Mouse (Mus musculus) c-Kit-positive CD71-negative TER-119-negative erythroid progenitor cells, embryonic 14.5 days (primary cell): ENCODE measurements at regions not wholly inside any gene's neighbourhood (a gene's known extent, or its start where the extent isn't known, plus 50 kb on each side); places are given as distances from the start of the nearest gene placed in this dataset.

Experiments used
- DNase-seq: peaks from one replicate; pipeline ENCODE4 v3.0.0-alpha.2; 2013; ENCODE audit warnings: low read depth

DNA sequence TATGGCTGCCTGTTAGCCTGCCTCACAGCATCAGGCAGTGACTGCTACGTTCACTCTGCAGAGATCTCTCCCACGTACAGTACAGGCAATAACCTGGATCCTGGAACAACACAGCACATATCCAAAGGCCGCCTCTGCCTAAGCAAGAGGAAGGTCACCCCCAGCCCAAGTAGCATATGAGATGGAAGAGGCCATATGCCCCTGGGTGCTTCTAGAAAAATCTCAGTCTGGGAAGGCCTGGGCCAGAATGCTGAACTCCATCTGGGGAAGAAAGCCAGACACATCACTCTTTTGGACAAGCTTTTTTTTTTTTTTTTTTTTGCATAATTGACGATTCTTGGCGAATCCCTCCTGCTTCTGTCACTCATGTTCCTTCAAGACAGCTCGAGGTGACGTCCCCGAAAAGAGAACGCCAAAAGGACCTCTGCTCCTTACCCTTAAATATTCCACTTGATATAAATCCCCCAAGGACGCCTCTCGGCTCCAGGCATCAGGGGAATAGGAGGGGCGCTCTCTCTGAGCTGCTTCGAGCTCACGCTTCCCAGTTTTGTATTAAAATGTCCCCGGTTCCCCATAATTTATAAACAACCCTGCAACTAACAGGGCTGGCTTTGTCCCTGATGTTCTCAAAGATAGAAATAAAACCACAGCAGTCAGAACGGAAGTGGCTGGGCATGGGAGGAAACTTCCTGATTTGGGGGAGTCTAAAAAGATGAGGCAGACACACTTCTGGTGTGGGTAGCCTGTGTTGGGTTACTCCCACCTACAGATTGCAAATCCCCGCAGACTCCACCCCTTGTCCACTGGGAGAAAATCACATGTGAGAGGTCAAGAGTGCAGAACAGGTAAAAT lies 150.4 kb downstream of the Cryba4 start:
- DNase-seq = no peak

DNA sequence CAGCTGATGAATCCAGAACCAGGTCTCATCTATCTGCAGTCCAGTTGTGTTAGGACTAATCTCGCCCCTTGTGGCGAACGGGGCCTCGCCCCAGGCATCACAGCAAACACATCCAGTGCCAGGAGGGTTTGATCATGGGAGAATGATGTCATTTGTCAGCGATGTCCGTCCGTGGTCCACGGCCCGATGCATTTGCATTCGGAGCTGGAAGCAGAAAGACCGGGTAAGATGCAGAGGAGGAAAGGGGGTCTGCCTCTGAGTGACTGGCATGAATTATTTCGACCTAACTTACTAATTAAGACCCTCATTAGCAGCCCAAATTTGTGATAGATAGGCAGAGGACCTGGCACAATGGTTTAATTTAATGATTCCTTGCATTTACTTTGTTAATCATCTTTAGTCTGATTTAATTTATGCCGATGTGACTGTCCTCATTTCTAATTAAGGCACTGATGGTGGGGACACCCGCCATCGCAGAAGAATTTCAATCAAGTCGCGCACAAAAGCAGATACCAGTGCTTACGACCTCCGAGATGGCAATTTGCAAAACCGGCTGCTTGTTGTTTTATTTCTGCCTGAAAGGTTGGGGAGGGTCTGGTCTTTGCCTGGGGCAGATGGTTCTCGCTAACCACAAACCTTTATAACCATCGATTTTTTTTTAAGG lies 141.9 kb downstream of the Cryba4 start:
- DNase-seq = no peak

DNA sequence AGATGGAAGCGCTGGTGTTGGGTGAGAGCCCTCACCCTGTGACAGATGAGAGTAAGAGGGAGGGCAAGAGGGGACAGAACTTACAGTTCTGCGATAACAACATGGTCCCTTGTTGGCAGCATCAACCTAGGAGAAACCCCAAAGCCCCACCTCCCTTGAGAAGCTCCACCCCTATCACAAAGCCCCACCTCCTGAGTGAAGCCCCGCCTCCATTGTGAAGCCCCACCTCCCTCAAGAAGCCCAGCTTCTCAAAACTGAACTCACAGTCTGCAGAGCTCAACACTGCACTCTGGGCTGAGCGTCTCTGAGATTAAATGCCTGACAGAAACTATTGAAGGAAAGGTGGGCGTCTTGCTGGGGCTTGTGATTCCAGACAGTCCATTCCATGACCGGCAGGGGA lies 131.6 kb downstream of the Cryba4 start:
- DNase-seq = no peak

DNA sequence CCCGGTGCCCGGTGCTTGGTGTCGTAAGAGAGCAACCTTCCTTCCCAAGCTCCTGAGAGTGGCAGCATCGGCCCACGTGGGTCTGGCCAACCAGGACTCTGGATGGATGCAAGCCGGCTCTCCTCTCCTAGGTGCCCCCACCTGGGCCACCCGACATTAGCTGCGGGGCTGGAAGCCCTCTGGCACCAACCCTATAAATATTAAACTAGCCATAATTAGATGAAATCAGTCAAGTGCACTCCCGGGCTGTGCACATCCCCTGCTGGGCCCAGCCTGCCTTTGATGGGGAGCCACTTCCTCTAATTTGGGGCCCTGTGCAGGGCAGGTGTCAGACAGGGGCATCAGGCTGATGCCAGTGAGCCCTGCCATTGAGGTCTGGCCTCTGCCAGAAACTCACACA lies 130.8 kb downstream of the Cryba4 start:
- no peak for DNase-seq

DNA sequence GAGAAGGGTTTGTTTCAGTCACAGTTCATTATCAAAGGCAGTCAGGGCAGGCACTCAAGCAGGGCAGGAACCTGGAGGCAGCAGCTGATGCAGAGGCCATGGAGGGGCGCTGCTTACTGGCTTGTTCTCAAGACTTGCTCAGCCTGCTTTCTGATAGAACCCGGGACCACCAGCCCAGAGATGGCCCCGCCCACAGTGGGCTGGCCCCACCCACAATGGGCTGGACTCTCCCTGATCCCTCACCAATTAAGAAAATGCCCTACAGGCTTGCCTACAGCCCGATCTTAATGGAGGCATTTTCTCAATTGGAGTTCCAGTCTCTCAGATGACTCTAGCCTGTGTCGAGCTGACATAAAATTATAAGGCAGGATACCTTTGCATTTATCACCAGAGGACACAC lies 129.7 kb downstream of the Cryba4 start:
- no peak for DNase-seq

DNA sequence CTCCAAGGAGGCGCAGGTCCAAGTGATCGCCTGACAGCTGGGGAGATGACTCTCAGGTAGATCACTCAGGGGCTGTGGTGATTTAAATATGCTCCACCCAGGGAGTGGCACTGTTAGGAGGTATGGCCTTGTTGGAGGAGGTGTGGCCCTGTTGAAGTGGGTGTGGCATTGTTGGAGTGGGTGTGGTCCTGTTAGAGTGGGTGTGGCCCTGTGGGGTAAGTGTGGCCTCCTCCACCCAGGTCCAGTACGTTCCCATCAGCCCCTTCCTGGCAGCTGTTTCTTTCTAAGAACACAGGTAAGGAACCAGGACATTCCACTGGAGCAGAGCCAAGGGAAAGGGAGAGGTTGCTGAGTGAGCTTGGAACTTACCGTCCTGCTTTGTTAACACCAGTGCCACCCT lies 125.1 kb downstream of the Cryba4 start:
- DNase-seq = no peak

DNA sequence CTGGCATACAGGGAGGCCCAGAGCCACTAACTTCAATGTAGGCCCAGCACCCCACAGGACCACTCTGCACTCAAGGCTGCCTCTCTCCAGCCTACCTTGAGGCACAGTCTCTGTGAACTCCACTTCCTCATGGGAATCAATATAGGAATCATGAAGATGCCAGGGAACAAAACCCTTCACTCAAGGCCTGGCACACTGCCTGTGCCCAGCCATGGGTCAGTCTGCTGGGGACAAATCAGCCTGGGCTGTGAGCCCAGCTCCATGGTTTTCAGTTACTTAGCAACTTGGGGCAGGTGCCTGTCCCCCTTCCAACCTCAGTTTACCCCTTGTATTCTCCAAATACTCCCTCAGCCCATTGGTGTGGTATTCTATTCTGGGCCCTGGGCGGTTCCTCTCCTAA lies 119.6 kb downstream of the Cryba4 start:
- no peak for DNase-seq

DNA sequence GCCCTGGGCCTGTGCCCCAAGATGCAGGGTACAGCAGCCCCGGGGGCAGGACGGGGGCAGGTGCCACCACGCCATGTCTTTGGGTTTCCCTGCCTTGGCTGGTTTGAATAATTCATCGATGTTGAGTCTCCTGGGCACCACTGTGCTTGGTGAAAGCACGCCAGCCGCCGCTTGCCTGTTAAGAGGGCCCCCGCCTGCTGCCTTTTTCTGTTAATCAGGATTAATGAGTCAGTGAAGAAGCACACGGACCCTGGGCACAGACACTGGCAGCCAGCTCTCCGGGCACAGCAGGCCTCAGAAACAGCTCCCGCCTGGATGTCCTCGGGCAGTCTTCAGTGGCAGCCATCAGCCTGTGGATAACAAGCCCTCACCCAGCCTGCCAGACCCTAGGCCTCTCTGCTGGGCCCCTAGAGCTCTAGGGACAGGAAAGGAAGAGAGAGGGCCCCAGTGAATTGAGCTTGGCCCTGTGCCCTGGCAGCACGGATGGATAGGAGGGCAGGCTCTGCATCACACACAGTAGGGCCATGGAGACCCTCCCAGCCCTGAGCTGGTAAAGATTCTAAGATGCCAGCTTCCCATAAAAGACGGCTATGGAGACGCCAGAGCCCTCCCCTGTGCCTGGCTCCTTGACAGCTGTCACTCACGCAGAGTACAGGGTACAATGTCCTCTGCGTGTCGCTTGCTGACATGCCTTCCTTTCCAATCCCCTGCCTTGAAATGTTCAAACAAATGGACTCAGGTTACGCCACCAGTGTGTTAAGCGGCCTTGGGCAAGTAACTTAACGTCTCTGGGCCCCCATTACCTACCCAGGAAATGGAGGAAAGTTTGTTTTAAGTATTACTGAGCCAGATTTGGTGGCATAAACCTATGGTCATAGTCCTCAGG lies 118.4 kb downstream of the Cryba4 start:
- no peak for DNase-seq

DNA sequence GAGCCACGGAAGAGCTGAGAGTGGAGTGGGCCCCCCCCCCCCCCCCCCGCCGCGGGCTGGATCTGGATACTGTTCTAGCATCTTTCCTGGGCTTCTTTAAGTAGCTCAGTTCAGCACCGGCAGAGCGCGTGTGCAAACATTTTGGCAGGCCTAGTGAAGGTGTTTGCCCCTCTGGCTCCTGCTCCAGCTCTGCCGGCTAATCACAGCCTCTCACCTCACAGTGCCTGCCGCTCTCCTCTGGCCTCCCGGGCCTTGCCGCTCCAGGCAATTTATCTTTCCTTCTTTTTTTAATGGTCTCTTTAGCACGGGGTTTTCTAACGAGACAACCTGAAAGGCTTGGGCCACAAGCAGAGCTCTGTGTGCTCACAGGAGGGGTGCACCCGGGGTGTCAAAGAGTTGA lies 115.7 kb downstream of the Cryba4 start:
- no peak for DNase-seq

DNA sequence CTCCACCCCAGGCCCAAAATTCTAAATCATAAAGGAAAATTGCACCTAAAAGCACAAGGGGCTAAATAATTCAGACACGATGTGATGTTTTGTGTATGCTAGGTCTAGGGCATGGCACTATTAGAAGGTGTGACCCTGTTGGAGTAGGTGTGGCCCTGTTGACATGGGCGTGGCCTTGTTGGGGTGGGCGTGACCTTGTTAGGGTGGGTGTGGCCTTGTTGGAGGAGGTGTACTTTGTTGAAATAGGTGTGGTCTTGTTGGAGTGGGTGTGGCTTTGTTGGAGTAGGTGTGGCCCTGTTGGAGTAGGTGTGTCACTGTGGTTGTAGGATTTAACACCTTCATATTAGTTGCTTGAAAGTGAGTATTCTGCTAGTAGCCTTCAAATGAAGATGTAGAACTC lies 114.1 kb downstream of the Cryba4 start:
- no peak for DNase-seq

DNA sequence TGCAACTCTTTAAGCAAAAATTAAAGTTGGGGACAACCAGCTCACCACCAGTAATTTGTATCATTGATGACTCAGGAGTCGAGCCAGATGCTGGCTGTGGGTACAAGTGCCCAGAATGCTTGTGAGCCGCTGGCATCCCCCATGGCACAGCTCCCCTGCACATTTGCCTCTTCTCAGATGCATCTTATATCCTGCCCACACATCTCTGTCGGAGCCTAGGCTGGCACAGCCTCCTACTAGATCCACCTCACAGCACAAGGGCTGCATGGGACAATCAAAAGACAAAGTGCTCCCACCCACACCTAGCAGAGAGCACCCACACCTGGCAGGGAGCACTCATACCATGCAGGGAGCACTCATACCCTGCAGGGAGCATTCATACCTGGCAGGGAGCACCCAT lies 109.6 kb downstream of the Cryba4 start:
- DNase-seq = no peak

DNA sequence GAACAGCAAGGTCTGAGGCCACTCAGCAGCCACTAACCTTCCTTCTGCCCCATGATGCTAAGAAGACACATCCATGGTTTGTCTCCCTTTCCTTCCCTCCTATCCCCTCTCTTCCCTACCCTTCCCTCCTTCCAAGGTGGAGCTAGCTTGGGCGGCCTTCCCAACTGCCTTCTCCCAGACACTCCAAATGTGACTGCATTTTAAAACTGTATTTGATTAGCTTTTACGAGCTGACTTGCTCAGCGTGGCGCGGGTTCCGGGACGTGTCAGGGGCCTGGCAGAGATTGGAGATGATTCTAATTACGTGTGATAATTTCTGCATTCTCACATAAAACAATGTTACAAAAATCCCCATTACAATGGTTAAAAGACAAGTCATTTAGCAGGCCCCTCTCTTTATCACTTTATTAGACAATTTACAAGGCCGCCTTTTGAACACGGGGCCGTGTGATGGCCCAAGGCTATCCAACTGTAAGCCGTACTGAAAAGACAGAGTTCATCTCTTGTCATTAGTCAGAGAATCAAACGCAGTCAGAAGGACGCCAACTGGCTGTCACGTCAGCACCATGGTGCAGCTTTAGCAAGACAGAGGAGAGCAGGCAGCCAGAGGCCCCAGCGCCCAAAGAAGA lies 108.2 kb downstream of the Cryba4 start:
- DNase-seq = no peak

DNA sequence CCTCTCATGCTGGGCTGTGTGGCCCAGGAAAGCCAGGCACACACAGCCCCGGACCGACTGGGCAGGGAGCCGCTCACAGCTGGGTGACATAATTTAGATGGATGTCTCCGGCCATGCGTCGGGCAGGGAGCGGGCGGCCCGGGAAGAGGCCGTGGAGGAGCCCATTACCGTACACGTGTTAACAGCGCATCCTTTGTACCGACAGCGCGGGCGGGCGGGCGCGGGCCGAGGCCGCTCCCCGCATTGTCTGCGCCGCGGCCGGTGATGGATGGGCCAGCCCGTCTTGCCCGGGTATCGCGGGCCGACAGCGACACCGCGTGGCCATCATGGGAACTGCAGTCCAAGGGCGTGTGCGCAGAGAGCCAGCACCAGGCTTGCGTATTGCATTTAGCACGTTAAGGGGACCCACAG lies 98.6 kb downstream of the Cryba4 start:
- DNase-seq = peak; percentile 32

DNA sequence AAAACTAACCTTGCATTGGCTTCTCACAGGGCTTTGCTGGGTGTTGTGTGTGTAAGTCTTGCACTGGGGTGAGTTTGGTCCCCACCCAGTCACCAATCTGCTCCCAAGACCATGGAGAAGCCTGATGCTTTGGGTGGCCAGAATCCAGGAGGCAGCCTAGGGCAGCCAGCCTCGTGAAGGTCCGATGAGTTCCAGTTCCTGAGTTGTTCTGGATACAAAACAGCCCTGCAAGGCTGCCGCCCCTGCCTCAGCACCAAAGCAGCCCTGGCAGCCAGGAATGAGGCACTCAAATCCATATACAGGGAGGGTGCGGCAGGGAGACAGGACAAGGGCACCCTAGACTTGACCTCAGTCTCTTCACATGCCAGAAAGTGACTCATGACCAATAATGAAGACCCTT lies 97.7 kb downstream of the Cryba4 start:
- DNase-seq = no peak

DNA sequence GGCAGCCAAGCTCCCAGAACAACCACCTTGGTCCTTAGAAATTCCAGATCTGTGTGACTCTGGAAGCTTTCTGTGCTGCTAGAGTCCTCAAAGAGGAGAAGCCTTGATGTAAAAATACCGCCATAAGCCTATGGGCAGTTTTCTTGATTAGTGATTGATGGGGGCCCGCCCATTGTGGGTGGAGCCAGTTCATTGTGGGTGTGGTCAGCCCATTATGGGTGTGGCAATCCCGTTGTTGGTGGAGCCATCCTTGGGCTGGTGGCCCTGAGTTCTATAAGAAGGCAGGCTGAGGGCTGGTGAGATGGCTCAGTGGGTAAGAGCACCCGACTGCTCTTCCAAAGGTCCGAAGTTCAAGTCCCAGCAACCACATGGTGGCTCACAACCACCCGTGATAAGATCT lies 97.3 kb downstream of the Cryba4 start:
- no peak for DNase-seq

DNA sequence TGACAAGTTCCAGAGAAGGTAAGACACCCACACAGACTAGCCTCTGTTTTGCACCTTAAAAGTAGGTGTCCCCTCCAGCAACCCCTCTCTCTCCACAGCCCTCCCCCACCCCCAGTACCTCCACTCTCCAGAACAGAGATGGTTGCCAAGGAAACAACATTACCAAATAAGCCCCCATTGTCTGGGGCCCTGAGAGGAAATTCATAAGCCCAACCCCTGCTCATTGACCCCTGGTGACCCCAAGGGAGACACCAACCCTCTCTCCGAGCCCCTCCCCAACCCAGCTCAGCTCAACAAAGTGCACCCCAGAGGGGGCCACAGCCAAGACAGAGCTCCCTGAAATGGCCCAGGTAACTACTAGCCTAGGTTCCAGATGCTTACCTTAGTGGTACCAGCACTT lies 96.3 kb downstream of the Cryba4 start:
- DNase-seq = no peak

DNA sequence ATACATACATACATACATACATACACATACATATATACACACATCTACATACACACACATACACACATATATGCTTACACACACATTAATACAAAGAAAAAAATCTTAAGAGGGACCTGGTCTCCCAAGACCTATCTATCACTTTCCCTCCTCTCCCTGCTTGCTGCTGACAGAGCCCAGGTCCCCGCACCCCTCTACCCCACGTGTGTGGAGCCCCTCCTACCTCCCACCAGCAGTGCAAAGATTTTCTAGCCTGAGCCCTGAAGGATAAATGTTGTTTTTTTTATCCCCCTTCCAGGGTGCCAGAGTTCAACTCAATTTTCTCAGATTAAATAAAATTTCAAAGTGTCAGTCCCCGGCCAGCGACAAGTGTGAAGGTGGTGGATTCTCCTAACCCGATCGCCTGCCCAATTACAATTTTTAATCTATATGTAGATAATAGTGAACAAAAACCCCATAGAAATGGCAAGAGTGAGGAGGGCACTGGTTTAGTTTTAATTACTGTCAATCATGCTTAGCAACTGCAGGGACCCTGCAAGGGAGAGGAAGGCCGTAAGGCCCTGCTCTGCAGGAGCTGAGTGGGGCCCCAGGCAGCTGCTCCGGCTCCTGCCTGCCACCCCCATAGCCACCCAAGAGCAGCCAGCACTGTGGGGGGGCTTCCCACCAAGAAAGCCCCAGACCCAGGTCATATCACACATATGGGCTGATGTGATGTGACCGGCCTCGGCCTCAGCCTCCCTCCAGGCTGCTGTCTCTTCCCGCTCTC lies 85.7 kb downstream of the Cryba4 start:
- DNase-seq = no peak

DNA sequence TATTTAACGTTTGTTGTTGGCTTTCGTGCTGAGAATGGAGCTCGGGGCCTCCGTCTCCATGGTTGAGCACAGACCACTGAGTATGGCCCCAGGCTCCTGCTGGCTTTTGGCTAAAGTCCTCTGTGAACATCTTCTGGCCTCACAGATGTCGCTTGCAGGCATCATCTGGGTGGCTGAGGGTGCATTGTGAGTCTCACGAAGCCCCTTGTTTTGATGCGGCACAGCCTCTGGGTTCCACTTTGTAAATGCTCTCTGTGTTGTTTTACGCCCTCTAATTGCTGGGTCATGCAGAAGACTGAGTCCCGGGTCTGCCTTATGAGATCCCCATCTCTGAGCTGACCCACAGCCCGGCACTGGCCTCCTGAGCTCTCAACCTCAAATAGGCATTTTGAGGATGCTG lies 84.5 kb downstream of the Cryba4 start:
- no peak for DNase-seq

DNA sequence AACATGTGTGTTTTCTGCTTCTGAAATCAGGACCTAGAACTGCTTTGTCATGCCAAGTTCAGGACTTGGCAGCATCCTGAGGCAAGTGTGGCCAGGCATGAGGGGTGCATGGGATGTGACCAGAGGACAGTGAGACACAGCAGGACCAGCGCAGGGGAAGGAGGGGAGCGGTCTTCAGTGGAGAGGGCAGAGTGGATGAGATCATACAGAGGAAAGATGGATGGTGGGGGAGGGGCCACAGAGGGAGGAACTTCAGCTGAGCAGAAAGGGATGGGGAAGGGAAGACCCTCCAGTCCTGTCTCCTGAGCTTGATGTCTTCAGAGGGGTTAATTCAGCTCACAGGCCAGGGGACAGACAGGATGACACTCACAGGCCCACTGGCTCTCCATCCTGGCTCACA lies 81.0 kb downstream of the Cryba4 start:
- DNase-seq = no peak

DNA sequence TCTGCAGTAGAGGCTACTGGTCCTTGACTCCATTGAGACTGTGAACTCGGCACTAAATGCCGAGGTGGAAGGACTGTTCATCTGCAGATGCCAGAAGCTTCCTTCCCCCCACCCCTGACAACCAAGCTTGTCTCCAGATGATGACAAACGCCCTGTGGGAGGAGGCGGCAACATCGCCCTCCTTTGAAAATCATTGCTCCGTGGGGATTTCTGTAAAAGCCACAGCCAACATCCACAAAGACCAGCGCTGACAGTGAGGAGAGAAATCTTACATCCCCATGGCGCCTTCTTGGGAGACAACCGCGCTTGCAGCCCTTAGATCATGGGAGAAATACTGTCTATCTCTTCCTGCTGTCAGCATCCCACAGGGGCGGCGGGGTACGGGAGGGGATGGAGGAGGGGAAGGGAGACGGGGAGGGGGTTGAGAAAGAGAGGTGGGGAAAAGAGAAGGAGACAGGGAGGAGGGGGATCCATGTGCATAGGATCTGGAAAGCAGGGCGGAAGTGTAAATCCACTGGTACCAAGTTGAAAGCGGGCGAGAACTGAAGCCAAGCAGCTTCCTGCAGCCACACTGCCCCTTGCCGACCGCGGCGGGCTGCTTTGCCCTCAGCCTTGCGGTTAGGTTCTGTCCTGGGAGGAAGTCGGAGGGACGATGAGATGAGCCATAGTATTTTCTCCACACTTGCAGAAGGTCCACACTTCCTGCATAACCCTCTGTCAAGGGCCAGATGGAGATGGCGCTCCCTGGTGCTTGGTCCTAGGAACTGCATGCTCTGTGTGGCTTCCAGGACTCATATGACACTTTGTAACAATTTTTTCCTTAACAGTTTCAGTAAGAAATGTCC lies 72.9 kb downstream of the Cryba4 start:
- peak; percentile 51 for DNase-seq

DNA sequence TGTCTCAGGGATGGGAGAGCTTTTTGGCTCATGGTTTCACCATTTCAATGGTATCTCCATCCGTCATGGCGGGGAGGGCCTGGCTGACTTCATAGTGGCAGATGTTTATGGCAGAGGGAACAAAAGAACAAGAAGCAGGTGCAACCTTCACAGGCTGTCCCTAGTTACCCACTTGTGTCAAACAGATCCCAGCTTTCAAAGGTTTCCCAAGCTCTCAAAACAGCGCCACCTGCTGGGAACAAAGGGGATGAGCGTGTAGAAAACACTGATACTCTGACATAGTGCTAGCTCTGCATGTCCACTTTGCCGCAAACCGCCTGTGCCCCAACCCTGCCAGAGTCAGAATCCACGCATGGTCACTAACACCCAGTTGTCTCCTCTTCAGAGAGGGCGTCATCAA lies 69.5 kb downstream of the Cryba4 start:
- DNase-seq = peak; percentile 25
